Mouse (Mus musculus) bone marrow, adult 2 months (tissue): ENCODE data around the gene Ndufa13. TPM values are rescaled to one million over a fixed set of nuclear protein-coding genes. Genes with fewer than 3 reads are reported as not detected.

Experiments
- H3K27ac ChIP-seq: fragments of 200-500 bp; 2 replicates; pipeline ENCODE4 v1.5.1; 2012; ENCODE audit warnings: low read depth, mild to moderate bottlenecking, control low read depth, inconsistent platforms, low read length; ENCODE audit not compliant: control insufficient read depth, poor library complexity, insufficient read depth
- H3K4me1 ChIP-seq: fragments of 200-500 bp; 2 replicates; pipeline ENCODE4 v1.6.1; 2011; ENCODE audit warnings: low read length; ENCODE audit not compliant: control insufficient read depth, insufficient read depth
- H3K4me3 ChIP-seq: fragments of 200-500 bp; replicated peaks from 2 replicates; pipeline ENCODE3; 2011; ENCODE audit warnings: mild to moderate bottlenecking, low read depth, low read length, control low read depth; ENCODE audit not compliant: control insufficient read depth
- CTCF ChIP-seq: fragments of 200-500 bp; IDR thresholded peaks from 2 replicates; pipeline ENCODE4 v1.5.1; 2011; ENCODE audit warnings: low read length, control low read depth; ENCODE audit not compliant: control insufficient read depth, insufficient read depth
- POLR2A ChIP-seq: fragments of 200-500 bp; IDR thresholded peaks from 2 replicates; pipeline ENCODE4 v1.6.1; 2011; ENCODE audit warnings: low read depth, mild to moderate bottlenecking, control low read depth, low read length, borderline replicate concordance; ENCODE audit not compliant: control insufficient read depth
- WGBS: fragments of 180-500 bp; shearing (Covaris S2); methylation state at CpG from one replicate; pipeline ENCODE4 v1.1.7; 2018; 5-methylcytosine and 5-hydroxymethylcytosine counted together
- polyA plus RNA-seq: library from polyadenylated mRNA; stranded (reverse); fragments of >200 nt; gene quantifications from 2 replicates; pipeline ENCODE4 v1.2.4, GENCODE M21; 2011; ENCODE audit warnings: low replicate concordance; ENCODE audit not compliant: missing spikeins, insufficient read depth, insufficient read length

The Ndufa13 gene
- polyA plus RNA-seq, 1 experiment = 61.7 TPM

- TF ChIP-seq CTCF = no peak
- WGBS = 29% methylated on average over 79 of the region's 79 CpGs
- Histone ChIP-seq H3K4me3 (no peak overlapping the region), H3K4me1 (no peaks in the 10 kb centered on the region), H3K27ac (no peak overlapping the region)
Observed at GRCm38 (mm10) chr8:69881261-69881865, 21.0 kb downstream of the Ndufa13 start.

- Histone ChIP-seq H3K27ac (no peak overlapping the region), H3K4me1 (no peaks in the 10 kb centered on the region), H3K4me3 (no peak overlapping the region)
- no peak for TF ChIP-seq CTCF
- TF ChIP-seq POLR2A = 0 out of 2 replicates have a peak, but pooled peaks have one; percentile 18
- WGBS = 27% methylated on average over 37 of the region's 37 CpGs
Observed at GRCm38 (mm10) chr8:69880841-69881240, 21.5 kb downstream of the Ndufa13 start.

GRCm38 (mm10) chr8:69879678-69880077 lies 22.7 kb downstream of the Ndufa13 start:
- H3K27ac ChIP-seq = no peak overlapping the region
- TF ChIP-seq CTCF (no peak), POLR2A (no peak)
- no peak overlapping the region for H3K4me3 ChIP-seq
- WGBS = 72% methylated on average over 8 of the region's 8 CpGs
- H3K4me1 ChIP-seq = no peaks in the 10 kb centered on the region

- Histone ChIP-seq H3K4me1 (no peaks in the 10 kb centered on the region), H3K27ac (no peak overlapping the region), H3K4me3 (no peak overlapping the region)
- WGBS = 82% methylated on average over 3 of the region's 3 CpGs
- TF ChIP-seq CTCF (no peak), POLR2A (no peak)
Observed at GRCm38 (mm10) chr8:69877992-69878391, 24.4 kb downstream of the Ndufa13 start.

GRCm38 (mm10) chr8:69877396-69877795 lies 25.0 kb downstream of the Ndufa13 start:
- TF ChIP-seq CTCF = no peak
- no peak for TF ChIP-seq POLR2A
- H3K4me3 ChIP-seq = no peak overlapping the region
- WGBS = 76% methylated on average over 4 of the region's 4 CpGs
- H3K27ac ChIP-seq = no peak overlapping the region
- no peaks in the 10 kb centered on the region for H3K4me1 ChIP-seq

- WGBS = 73% methylated on average over 10 of the region's 10 CpGs
- Histone ChIP-seq H3K4me3 (no peak overlapping the region), H3K27ac (no peak overlapping the region), H3K4me1 (no peaks in the 10 kb centered on the region)
- no peak for TF ChIP-seq CTCF
- TF ChIP-seq POLR2A = no peak
Observed at GRCm38 (mm10) chr8:69876967-69877366, 25.4 kb downstream of the Ndufa13 start.

GRCm38 (mm10) chr8:69876097-69876496 lies 26.3 kb downstream of the Ndufa13 start:
- no peaks in the 10 kb centered on the region for H3K4me1 ChIP-seq
- TF ChIP-seq CTCF (no peak), POLR2A (no peak)
- WGBS = 52% methylated on average over 10 of the region's 10 CpGs
- H3K27ac ChIP-seq = no peak overlapping the region
- H3K4me3 ChIP-seq = no peak overlapping the region

GRCm38 (mm10) chr8:69874654-69875053 lies 27.7 kb downstream of the Ndufa13 start:
- TF ChIP-seq CTCF = no peak
- no peak for TF ChIP-seq POLR2A
- Histone ChIP-seq H3K27ac (no peak overlapping the region), H3K4me1 (no peaks in the 10 kb centered on the region), H3K4me3 (no peak overlapping the region)
- 81% methylated on average over 13 of the region's 13 CpGs for WGBS

- H3K4me3 ChIP-seq = no peak overlapping the region
- no peak overlapping the region for H3K27ac ChIP-seq
- H3K4me1 ChIP-seq = no peaks in the 10 kb centered on the region
- 17% methylated on average over 9 of the region's 9 CpGs for WGBS
- TF ChIP-seq CTCF (peak; percentile 62), POLR2A (no peak)
Observed at GRCm38 (mm10) chr8:69874155-69874554, 28.2 kb downstream of the Ndufa13 start.
